23 mouse cellular contexts compared by ENCODE assay signal in the genomic region with DNA sequence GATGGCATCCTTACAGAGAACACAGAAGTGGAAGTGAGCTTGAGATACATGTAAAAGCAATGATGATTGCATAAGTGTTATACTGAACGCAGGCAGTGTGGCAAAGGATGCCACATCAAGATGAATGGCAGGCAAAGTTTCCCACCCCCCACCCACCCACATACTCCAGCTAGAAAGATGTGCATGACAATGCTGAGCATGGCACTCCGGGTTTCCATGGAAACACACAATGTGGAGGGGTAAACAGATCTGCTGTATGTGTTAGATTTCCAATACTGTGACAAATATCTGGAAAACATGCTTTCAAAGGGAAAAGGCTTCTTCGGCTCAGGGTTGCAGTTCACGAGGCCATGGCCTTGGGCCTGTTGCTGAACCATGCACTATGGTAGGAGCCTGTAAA.
A peak's percentile ranks its signal among the peaks of the same experiment; 100 is the strongest.
DNase-seq lines count a peak whose midpoint lies in the region; ATAC-seq and TF ChIP-seq lines count a peak whose summit lies in the region.
"Had no signal": no experiment of that assay in that cellular context is flagged by ENCODE, and none has a peak within 500 bp of the region (broad histone marks: within the 10 kb centered on the region; RNA-seq: fewer than 3 reads in every experiment).

No protein-coding gene starts in this region.

- H3K4me1 ChIP-seq in forebrain, embryonic 15.5 days = peaks cover 14% of the 10 kb centered on the region
- no peaks in the 10 kb centered on the region; the same call in 1 of the 2 replicates for H3K4me1 ChIP-seq in forebrain, embryonic 12.5 days
- H3K4me1 ChIP-seq: embryonic facial prominence, embryonic 13.5 days; heart, embryonic 15.5 days had no signal

- 75% methylated on average over 4 of the region's 4 CpGs for WGBS in forebrain, embryonic 15.5 days
- WGBS in forebrain, embryonic 12.5 days = 78% methylated on average over 4 of the region's 4 CpGs

- peak; percentile 6 for DNase-seq in left cerebral cortex, adult 11 months (ENCODE audit: low spot score)
- no peak for DNase-seq in left cerebral cortex, postnatal 10 days (ENCODE audit: extremely low spot score in 1 of 2, low spot score in 2 of 2)
- DNase-seq in brain, adult 2 months (ENCODE audit: low read depth, low spot score) = peak; percentile 73
- peak; percentile 53 to 66 for DNase-seq in layer of hippocampus, adult 2 months (ENCODE audit: low spot score in 2 of 2)
- DNase-seq in c-Kit-positive CD71-positive TER-119-positive erythroid progenitor cells, embryonic 14.5 days (ENCODE audit: low spot score) = no peak
- no peak for DNase-seq in lung, postnatal 14 days
- DNase-seq: adrenal gland, postnatal 10 days; cerebellum, adult 8-10 months; gastrocnemius, postnatal 10 days; heart, adult 2 months; liver; lung, adult 18-20 months; lung, postnatal 36 days; thymus, postnatal 14 days had no signal

- no peaks in the 10 kb centered on the region for H3K36me3 ChIP-seq in forebrain, embryonic 15.5 days
- H3K36me3 ChIP-seq in forebrain, embryonic 12.5 days (replicated peaks) = no peaks in the 10 kb centered on the region
- H3K36me3 ChIP-seq: embryonic facial prominence, embryonic 13.5 days; heart, embryonic 15.5 days had no signal

- no peak overlapping the region for H3K9ac ChIP-seq in forebrain, embryonic 15.5 days (replicated peaks)
- no peak overlapping the region for H3K9ac ChIP-seq in forebrain, embryonic 12.5 days
- H3K9ac ChIP-seq: embryonic facial prominence, embryonic 13.5 days; heart, embryonic 15.5 days; hindbrain, embryonic 14.5 days had no signal

- no peaks in the 10 kb centered on the region for H3K9me3 ChIP-seq in forebrain, embryonic 15.5 days
- H3K9me3 ChIP-seq in forebrain, embryonic 12.5 days = no peaks in the 10 kb centered on the region
- H3K9me3 ChIP-seq: embryonic facial prominence, embryonic 13.5 days; heart, embryonic 15.5 days had no signal

- no peak overlapping the region for H3K4me3 ChIP-seq in forebrain, embryonic 15.5 days
- no peak overlapping the region for H3K4me3 ChIP-seq in forebrain, embryonic 12.5 days (replicated peaks)
- H3K4me3 ChIP-seq in layer of hippocampus, adult 2 months = no peak overlapping the region
- H3K4me3 ChIP-seq: embryonic facial prominence, embryonic 13.5 days; heart, adult 2 months; heart, embryonic 15.5 days had no signal

- no peak for TF ChIP-seq CTCF in layer of hippocampus, adult 2 months (conservative IDR thresholded peaks at IDR 0.05)

- H3K4me2 ChIP-seq in forebrain, embryonic 15.5 days (replicated peaks) = no peak overlapping the region
- H3K4me2 ChIP-seq in forebrain, embryonic 12.5 days = no peak overlapping the region
- H3K4me2 ChIP-seq: embryonic facial prominence, embryonic 13.5 days; heart, embryonic 15.5 days; hindbrain, embryonic 14.5 days; midbrain, embryonic 11.5 days had no signal

- H3K27ac ChIP-seq in forebrain, embryonic 15.5 days (replicated peaks) = no peak overlapping the region
- H3K27ac ChIP-seq in forebrain, embryonic 12.5 days = no peak overlapping the region
- peak overlapping the region; percentile 83 for H3K27ac ChIP-seq in layer of hippocampus, adult 2 months
- H3K27ac ChIP-seq: embryonic facial prominence, embryonic 13.5 days; heart, adult 2 months; heart, embryonic 15.5 days; hindbrain, embryonic 14.5 days; kidney, postnatal 0 days; stomach, postnatal 0 days had no signal

- intact Hi-C loops in left cerebral cortex, postnatal 10 days (cut with DNase I) = no loop called here

- H3K27me3 ChIP-seq in forebrain, embryonic 15.5 days = no peaks in the 10 kb centered on the region
- H3K27me3 ChIP-seq in forebrain, embryonic 12.5 days = no peaks in the 10 kb centered on the region
- H3K27me3 ChIP-seq: embryonic facial prominence, embryonic 13.5 days; heart, embryonic 15.5 days had no signal

- peak; percentile 81 for ATAC-seq in forebrain, embryonic 15.5 days (replicated peaks)
- no peak for ATAC-seq in forebrain, embryonic 12.5 days (ENCODE audit: low FRiP score)
- ATAC-seq: intestine, postnatal 0 days had no signal

Comparison
In these comparisons a context has a peak if more than half of its experiments do, and no peak if none do; other contexts are left out.
1. DNase-seq: peak in left cerebral cortex, adult 11 months (single experiment), brain, adult 2 months (single experiment) and layer of hippocampus, adult 2 months (2 of 2); none in left cerebral cortex, postnatal 10 days (0 of 2), c-Kit-positive CD71-positive TER-119-positive erythroid progenitor cells, embryonic 14.5 days (single experiment) and lung, postnatal 14 days (single experiment).